Mouse (Mus musculus): ENCODE measurements around the gene Gatc. TPM values are rescaled to one million over a fixed set of nuclear protein-coding genes. Genes with fewer than 3 reads are reported as not detected.

Gatc gene
- polyA plus RNA-seq, 1 experiment: 13.6 TPM

Other genes starting within 250 kb of the Gatc start
- gene Gm10401, start 242.9 kb downstream of the Gatc start, polyA plus RNA-seq (2012; rRNA removed): 0.23 TPM in 1 of 2 replicates, not detected in the other
- 54.0 and 60.2 TPM in 2 replicates for gene Acads, start 221.8 kb downstream of the Gatc start, polyA plus RNA-seq (2012; rRNA removed)
- gene Unc119b, start 206.2 kb downstream of the Gatc start, polyA plus RNA-seq (2012; rRNA removed): 24.0 and 27.4 TPM in 2 replicates
- gene Mlec, start 183.0 kb downstream of the Gatc start, polyA plus RNA-seq (2012; rRNA removed): 82.1 and 95.2 TPM in 2 replicates
- 3.6 and 3.9 TPM in 2 replicates for gene Cabp1, start 146.8 kb downstream of the Gatc start, polyA plus RNA-seq (2012; rRNA removed)
- 52.7 and 63.5 TPM in 2 replicates for gene Pop5, start 105.3 kb downstream of the Gatc start, polyA plus RNA-seq (2012; rRNA removed)
- gene Rnf10, start 68.3 kb downstream of the Gatc start, polyA plus RNA-seq (2012; rRNA removed): 144 and 157 TPM in 2 replicates
- gene Coq5, start 61.5 kb downstream of the Gatc start, polyA plus RNA-seq (2012; rRNA removed): 23.9 and 26.4 TPM in 2 replicates
- gene Dynll1, start 40.2 kb downstream of the Gatc start, polyA plus RNA-seq (2012; rRNA removed): 565 and 747 TPM in 2 replicates
- 56.7 and 60.4 TPM in 2 replicates for gene Srsf9, start 14.0 kb downstream of the Gatc start, polyA plus RNA-seq (2012; rRNA removed)
- gene Triap1, start within 50 bp of the Gatc start, polyA plus RNA-seq (2012; rRNA removed): 47.5 and 63.9 TPM in 2 replicates
- 940 and 1,078 TPM in 2 replicates for gene Cox6a1, start 7.8 kb upstream of the Gatc start, polyA plus RNA-seq (2012; rRNA removed)
- 1.7 and 3.0 TPM in 2 replicates for gene Msi1, start 88.4 kb upstream of the Gatc start, polyA plus RNA-seq (2012; rRNA removed)
- not detected in 2 replicates for gene Pla2g1b, start 125.1 kb upstream of the Gatc start, polyA plus RNA-seq (2012; rRNA removed)
- gene Sirt4, start 143.5 kb upstream of the Gatc start, polyA plus RNA-seq (2012; rRNA removed): 56.1 and 75.8 TPM in 2 replicates
- gene Pxn, start 165.5 kb upstream of the Gatc start, polyA plus RNA-seq (2012; rRNA removed): 68.7 and 73.4 TPM in 2 replicates
- gene Rplp0, start 218.3 kb upstream of the Gatc start, polyA plus RNA-seq (2012; rRNA removed): 2,459 and 2,490 TPM in 2 replicates
- 17.8 and 26.4 TPM in 2 replicates for gene Gcn1l1, start 224.1 kb upstream of the Gatc start, polyA plus RNA-seq (2012; rRNA removed)

Data from urinary bladder, adult 2 months (tissue).